Mouse (Mus musculus) midbrain, embryonic 14.5 days (tissue): ENCODE measurements around the gene Grb7. TPM values are rescaled to one million over a fixed set of nuclear protein-coding genes. Genes with fewer than 3 reads are reported as not detected.

Source experiments
- ATAC-seq: fragments of 200-750 bp; cut with Nextera tagmentation; 2 replicates; pipeline ENCODE4 v1.8.0; 2017; ENCODE audit warnings: moderate number of reproducible peaks, moderate library complexity; ENCODE audit not compliant: low FRiP score, low TSS enrichment
- DNase-seq: peaks from one replicate; pipeline ENCODE4 v3.0.0-alpha.2; 2015
- H3K27ac ChIP-seq: fragments of 300-500 bp; sonication (generic); replicated peaks from 2 replicates; pipeline ENCODE4 v1.5.1; 2014; ENCODE audit warnings: mild to moderate bottlenecking, low read depth, low read length, moderate library complexity
- H3K27me3 ChIP-seq: fragments of 300-500 bp; sonication (generic); 2 replicates; pipeline ENCODE4 v1.6.1; 2014; ENCODE audit warnings: low read length, control low read depth, mixed read lengths; ENCODE audit not compliant: control insufficient read depth, insufficient read depth
- H3K36me3 ChIP-seq: fragments of 300-500 bp; sonication (generic); 2 replicates; pipeline ENCODE4 v1.6.1; 2014; ENCODE audit warnings: low read length, control low read depth; ENCODE audit not compliant: control insufficient read depth, insufficient read depth
- H3K4me1 ChIP-seq: fragments of 300-500 bp; sonication (generic); 2 replicates; pipeline ENCODE4 v1.6.1; 2014; ENCODE audit warnings: mild to moderate bottlenecking, antibody characterized with exemption, low read length, control low read depth; ENCODE audit not compliant: control insufficient read depth, insufficient read depth
- H3K4me2 ChIP-seq: fragments of 300-500 bp; sonication (generic); 2 replicates; pipeline ENCODE4 v1.6.1; 2014; ENCODE audit warnings: mild to moderate bottlenecking, low read length, moderate library complexity
- H3K4me3 ChIP-seq: fragments of 300-500 bp; sonication (generic); replicated peaks from 2 replicates; pipeline ENCODE4 v1.5.1; 2014; ENCODE audit warnings: low read depth, low read length
- H3K9ac ChIP-seq: fragments of 300-500 bp; sonication (generic); replicated peaks from 2 replicates; pipeline ENCODE4 v1.6.1; 2014; ENCODE audit warnings: mild to moderate bottlenecking, low read length, moderate library complexity
- H3K9me3 ChIP-seq: fragments of 300-500 bp; sonication (generic); 2 replicates; pipeline ENCODE4 v1.6.1; 2016; ENCODE audit warnings: low read length, control low read depth, mixed read lengths; ENCODE audit not compliant: control insufficient read depth
- WGBS: fragments of 180-500 bp; shearing (Covaris S2); extraction: QIAGEN DNeasy Blood & Tissue Kit; methylation state at CpG from one replicate; pipeline ENCODE4 v1.1.7; 2014; 5-methylcytosine and 5-hydroxymethylcytosine counted together
- polyA plus RNA-seq: library from polyadenylated mRNA; unstranded; fragments of >200 nt; fragmentation: Nextera tagmentation; extraction: Ambion mirVana; gene quantifications from 2 replicates; pipeline ENCODE4 v1.2.1, GENCODE M21; 2014

Grb7 gene
- polyA plus RNA-seq, 1 experiment from 2014 or later, result 0.67 TPM

DNA sequence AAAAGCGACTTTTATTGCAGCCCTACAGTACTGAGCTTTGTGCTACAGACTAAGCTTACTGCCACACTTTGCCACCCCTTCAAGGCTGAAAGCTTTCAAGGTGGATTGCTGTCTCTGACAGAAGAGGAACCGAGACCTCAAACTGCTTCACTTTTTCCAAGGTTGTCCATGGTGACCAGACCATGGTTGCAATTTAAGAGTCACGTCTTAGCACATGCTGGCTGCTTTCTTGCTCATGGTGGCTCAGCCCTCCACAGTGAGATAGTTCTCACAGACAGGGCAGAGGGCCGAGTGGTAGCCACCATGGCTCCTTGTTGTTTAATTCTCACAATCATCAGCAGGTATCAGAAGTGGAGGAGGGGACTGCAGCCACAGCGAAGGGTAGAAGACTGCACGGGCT is 24.6 kb downstream of the Grb7 start:
- Histone ChIP-seq H3K36me3 (no peaks in the 10 kb centered on the region), H3K9ac (no peak overlapping the region), H3K27me3 (no peaks in the 10 kb centered on the region), H3K4me2 (no peak overlapping the region), H3K4me1 (0 out of 2 replicates have a peak, but pooled peaks cover 4% of the 10 kb centered on the region), H3K4me3 (no peak overlapping the region), H3K9me3 (no peaks in the 10 kb centered on the region), H3K27ac (no peak overlapping the region)
- 81% methylated on average over 6 of the region's 6 CpGs for WGBS
- no peak for ATAC-seq
- DNase-seq, result no peak

DNA sequence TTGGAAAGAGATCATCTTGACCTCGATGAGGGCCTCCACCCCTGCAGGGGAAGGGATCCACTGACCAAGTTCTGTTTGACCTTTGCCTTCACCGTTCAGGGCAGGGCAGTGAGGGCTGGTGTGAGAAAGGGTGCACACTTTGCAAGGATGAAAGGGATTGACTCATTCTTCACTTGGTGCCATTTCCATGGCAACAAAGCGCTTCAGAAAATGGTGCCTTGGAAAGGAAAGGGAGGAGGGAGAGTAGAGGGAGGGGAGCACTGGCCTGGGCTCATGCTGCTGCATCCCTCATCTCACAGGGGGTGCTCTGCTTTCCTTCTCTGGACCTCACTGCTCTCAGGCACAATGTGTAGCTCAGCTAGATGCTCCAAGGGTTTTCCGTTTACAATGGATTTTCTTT is 26.5 kb downstream of the Grb7 start:
- H3K4me2 ChIP-seq, result no peak overlapping the region
- no peak overlapping the region for H3K27ac ChIP-seq
- no peak overlapping the region for H3K4me3 ChIP-seq
- H3K4me1 ChIP-seq, result 0 out of 2 replicates have a peak, but pooled peaks cover 4% of the 10 kb centered on the region
- DNase-seq, result no peak
- no peak for ATAC-seq
- no peaks in the 10 kb centered on the region for H3K9me3 ChIP-seq
- H3K9ac ChIP-seq, result no peak overlapping the region
- no peaks in the 10 kb centered on the region for H3K27me3 ChIP-seq
- no peaks in the 10 kb centered on the region for H3K36me3 ChIP-seq
- WGBS, result 28% methylated on average over 4 of the region's 4 CpGs

DNA sequence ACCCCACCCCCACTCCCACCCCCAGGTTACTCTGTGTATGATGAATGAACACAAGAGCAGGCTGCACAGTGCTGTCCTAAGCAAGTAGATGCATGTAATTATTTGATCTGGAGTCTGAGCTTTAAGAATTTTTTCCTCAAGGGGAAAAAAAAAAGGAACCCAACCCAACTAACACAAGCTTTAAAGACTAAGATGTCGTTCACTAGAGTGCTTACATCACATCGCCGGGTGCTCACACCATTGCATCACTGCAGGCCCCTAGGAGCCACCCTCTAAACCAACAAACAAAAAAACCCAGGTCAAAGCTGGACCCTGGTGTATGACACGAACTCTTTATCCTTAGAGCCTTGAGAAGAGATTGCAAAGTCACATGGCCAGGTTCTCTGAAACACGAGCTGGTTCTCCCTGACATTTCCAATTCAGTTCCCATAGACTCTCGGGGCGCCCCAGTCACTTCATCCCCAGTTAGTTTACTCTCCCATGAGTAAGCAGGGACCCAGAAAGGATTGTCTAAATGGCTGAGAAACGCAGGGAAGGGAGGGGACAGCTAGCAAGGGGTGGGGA is 27.8 kb downstream of the Grb7 start:
- Histone ChIP-seq H3K36me3 (no peaks in the 10 kb centered on the region), H3K27ac (no peak overlapping the region), H3K4me1 (0 out of 2 replicates have a peak, but pooled peaks cover 4% of the 10 kb centered on the region), H3K4me3 (no peak overlapping the region), H3K9me3 (no peaks in the 10 kb centered on the region), H3K9ac (no peak overlapping the region), H3K4me2 (no peak overlapping the region), H3K27me3 (no peaks in the 10 kb centered on the region)
- no peak for DNase-seq
- ATAC-seq, result no peak
- 67% methylated on average over 8 of the region's 8 CpGs for WGBS

DNA sequence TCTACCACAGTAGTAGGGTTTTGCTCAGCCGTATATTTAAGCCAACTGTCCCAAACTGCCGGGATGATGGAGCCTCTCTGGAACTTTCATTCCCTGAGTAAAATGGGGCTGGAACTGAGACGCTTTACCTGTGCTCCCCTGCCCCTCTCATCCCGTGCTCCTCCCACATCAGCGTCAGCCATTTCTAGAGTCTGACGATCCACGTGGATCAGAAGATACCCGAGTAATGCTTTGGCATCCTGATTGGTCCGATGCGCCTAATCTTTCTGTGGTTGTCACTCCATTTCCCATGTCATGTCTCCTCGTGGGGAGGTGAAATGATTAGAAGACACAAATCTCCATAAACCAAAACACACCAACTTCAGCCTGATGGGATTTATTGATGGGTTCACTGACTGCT is 28.8 kb downstream of the Grb7 start:
- Histone ChIP-seq H3K9ac (no peak overlapping the region), H3K27ac (no peak overlapping the region), H3K4me2 (no peak overlapping the region), H3K4me1 (0 out of 2 replicates have a peak, but pooled peaks cover 4% of the 10 kb centered on the region), H3K36me3 (no peaks in the 10 kb centered on the region), H3K9me3 (no peaks in the 10 kb centered on the region), H3K27me3 (no peaks in the 10 kb centered on the region), H3K4me3 (no peak overlapping the region)
- ATAC-seq (no peak), DNase-seq (no peak)
- 91% methylated on average over 11 of the region's 11 CpGs for WGBS

DNA sequence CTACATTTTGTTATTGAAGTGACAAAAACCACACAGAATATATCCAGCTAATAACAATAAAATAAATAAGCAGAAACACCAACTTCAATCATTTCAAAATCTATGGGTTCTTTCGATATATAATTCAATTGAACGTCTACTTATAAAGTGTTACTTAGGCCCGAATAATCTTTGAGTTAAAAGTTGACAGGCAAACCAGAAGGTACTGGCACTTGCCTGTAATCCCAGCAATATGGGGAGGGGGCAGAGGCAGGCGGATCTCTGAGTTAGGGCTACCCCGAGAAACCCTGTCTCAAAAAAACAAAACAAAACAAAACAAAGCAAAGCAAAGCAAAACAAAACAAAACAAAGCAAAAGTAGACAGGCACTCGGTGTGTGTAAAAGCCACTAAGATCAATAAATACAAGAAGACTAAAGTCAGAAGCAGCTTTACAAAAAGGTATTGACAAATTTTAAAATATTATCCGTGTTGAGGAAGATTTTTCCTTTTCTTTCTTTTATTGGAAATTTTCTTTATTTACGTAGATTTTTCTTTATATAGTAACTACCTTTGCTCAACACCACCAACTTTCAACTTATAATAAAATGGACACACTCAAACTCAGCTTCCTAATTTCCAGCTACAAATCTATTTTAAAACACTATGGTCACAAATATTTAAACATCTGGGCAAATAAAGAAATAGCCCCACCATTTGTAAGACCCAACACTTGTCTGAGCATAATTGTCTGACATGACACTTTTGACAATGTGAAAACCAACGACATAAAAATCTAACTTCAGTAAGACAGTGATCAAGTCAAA is 29.6 kb downstream of the Grb7 start:
- no peaks in the 10 kb centered on the region for H3K9me3 ChIP-seq
- H3K9ac ChIP-seq, result no peak overlapping the region
- 89% methylated on average over 9 of the region's 9 CpGs for WGBS

DNA sequence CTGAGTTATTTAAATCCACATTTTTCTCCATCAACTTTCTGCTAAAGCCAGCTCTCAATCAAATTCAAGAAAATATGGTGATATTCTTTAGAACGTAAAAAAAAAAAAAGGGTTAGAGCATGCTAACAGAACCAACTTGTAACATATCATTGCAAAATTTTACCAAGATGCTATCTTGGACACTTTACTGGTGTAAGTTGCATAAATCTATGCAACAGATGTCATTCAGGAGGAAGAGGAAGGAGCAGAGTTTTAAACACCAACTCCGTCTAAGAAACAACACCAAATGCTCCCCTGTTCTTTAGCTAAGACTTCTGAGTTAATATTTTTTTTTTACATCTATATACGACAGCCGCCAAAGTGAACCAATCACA is 30.2 kb downstream of the Grb7 start:
- WGBS, result 89% methylated on average over 4 of the region's 4 CpGs

More for the DNA sequence above, 29.6 kb downstream of the Grb7 start:
- DNase-seq, result no peak
- Histone ChIP-seq H3K4me1 (0 out of 2 replicates have a peak, but pooled peaks cover 4% of the 10 kb centered on the region), H3K27ac (no peak overlapping the region), H3K4me3 (no peak overlapping the region), H3K4me2 (no peak overlapping the region), H3K27me3 (no peaks in the 10 kb centered on the region), H3K36me3 (no peaks in the 10 kb centered on the region)
- ATAC-seq, result no peak

DNA sequence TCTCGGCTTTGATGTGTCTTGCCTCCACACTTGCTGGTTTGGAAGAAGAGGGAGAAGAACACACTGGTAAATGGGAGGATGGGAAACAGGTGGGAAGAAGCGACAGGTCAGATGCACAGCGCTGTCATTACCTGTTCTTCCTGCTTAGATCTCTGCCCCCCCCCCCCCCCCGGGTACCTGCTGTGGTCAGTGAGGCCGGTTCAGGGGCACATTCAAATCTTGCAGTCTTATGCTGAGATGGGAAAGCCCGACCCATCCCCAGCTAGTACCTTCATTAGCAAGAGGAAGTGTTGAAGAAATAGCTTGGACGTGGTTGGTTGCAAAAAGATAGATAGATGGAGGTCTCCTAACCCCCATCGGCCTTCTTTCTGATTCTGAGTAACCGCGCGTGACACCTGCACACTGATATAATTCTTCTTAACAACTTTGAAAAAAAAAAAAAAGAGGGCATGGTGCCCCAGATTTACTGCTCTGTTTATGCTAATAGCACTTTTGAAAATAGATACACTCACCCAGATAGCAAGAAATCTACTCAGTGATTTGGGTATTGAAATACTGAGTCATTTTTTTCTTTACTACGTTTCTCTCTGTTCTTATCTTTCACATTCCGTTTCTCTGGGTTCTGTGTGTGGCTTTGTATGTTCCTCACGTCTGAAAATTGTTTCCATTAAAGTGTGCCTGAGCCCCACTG is 31.0 kb downstream of the Grb7 start:
- ATAC-seq (no peak), DNase-seq (no peak)
- no peak overlapping the region for H3K4me2 ChIP-seq
- no peaks in the 10 kb centered on the region for H3K9me3 ChIP-seq
- H3K9ac ChIP-seq, result no peak overlapping the region
- WGBS, result 75% methylated on average over 14 of the region's 14 CpGs
- no peak overlapping the region for H3K4me3 ChIP-seq
- H3K4me1 ChIP-seq, result 0 out of 2 replicates have a peak, but pooled peaks cover 4% of the 10 kb centered on the region
- H3K36me3 ChIP-seq, result no peaks in the 10 kb centered on the region
- H3K27ac ChIP-seq, result no peak overlapping the region
- no peaks in the 10 kb centered on the region for H3K27me3 ChIP-seq

More for the DNA sequence above, 30.2 kb downstream of the Grb7 start:
- DNase-seq (no peak), ATAC-seq (no peak)
- Histone ChIP-seq H3K4me3 (no peak overlapping the region), H3K36me3 (no peaks in the 10 kb centered on the region), H3K27me3 (no peaks in the 10 kb centered on the region), H3K4me1 (0 out of 2 replicates have a peak, but pooled peaks cover 4% of the 10 kb centered on the region), H3K27ac (no peak overlapping the region), H3K4me2 (no peak overlapping the region), H3K9me3 (no peaks in the 10 kb centered on the region), H3K9ac (no peak overlapping the region)

DNA sequence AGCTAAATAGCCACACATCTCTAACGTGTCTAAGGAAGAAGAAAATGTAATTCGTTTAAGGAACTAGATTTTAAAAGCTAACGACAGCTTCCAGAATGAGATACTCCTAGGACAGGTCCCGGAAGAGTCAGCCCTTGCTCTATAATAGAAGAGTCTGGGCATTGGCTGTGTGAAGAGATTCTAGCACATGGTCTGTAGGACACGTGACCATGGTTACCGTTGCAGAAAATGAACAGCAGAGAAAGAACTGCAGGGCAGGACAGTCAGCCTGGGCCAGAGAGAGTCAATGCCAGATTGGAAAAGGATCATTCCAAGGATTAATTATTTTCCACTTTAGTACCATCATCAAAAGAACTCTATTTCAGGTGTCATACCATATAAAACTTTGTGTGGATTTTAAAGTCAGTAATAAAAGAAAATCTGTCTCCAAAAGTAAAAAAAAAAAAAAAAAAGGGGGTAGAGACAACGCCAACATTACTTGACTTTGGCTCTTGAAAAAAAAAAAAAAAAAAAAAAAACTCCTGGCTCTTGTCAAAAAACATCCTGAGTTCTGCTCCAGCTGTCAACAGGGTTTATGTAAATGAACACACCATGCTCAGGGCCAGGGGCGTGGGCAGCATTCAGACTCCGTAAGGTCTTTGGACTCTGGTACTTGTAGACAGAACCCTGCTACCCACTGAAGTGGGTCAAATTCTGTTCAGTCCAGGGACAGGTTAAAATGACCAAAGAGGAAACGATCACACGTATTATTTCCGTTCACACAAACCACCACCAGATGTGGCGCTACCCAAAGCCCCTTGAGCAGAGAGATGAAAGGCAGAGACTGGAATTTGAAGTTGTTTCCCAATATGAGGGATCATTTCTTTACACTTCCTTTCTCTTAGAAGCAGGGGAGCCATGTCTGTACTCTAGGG is 33.1 kb downstream of the Grb7 start:
- Histone ChIP-seq H3K36me3 (no peaks in the 10 kb centered on the region), H3K9me3 (no peaks in the 10 kb centered on the region), H3K27ac (no peak overlapping the region), H3K4me2 (no peak overlapping the region), H3K4me1 (no peaks in the 10 kb centered on the region), H3K27me3 (no peaks in the 10 kb centered on the region), H3K4me3 (no peak overlapping the region), H3K9ac (no peak overlapping the region)
- DNase-seq (no peak), ATAC-seq (no peak)
- WGBS, result 85% methylated on average over 13 of the region's 13 CpGs
